ENCODE assay signal across 8 mouse cellular contexts in the genomic region with DNA sequence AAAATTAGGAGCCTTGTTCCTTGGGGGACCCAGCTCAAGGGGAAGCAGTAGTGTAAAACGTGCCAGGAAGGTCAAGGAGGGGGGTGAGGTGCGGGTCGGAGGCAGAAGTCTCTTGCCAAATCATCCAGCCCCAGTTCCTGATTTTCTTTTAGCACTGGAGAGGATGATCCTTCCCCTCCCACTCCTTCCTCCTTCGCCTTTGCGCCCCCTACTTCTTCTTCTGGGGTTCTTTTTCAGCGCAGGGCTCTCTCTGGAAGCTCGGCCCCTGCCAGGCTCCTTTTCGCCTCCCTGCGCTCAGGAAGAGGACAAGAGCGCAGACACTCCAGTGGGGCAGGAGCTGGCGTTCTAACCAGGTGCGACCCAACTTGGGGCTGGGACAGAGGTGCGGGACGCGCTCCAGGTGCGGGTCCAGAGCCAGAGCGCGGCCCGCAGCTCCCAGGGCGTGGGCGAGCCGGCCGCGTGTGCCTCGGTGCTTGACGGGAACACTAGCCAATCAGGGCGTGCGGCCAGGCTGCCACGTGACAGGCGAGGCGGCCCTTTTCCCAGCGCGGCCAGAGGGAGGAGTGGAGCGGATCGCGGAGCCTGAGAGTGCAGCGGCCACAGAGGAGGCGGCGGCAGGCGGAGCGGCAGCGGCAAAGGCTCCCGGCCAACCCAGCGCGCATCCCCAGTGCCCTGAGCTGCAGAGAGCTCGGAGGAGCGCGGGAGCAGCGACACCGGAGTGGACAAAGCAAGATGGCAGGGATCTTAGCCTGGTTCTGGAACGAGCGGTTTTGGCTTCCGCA. TPM values are rescaled to one million over a fixed set of nuclear protein-coding genes. Genes with fewer than 3 reads are reported as not detected.
DNase-seq lines count a peak whose midpoint lies in the region; ATAC-seq and TF ChIP-seq lines count a peak whose summit lies in the region.

Gene Cers6 (plus strand): TSS at position 538 of the 782 bp plus-strand sequence.

- H3K27ac ChIP-seq in gastrocnemius, adult 2 months, result peak within 1 kb of the TSS; percentile 69
- H3K27ac ChIP-seq in hindbrain, embryonic 16.5 days (ENCODE audit: low read depth, low read length), result peak within 1 kb of the TSS; percentile 92

- peak within 1 kb of the TSS; percentile 86 for H3K4me2 ChIP-seq in hindbrain, embryonic 16.5 days (ENCODE audit: low read length)

- peak; percentile 75 for DNase-seq in WW6 (ENCODE audit: low read depth, low spot score)
- DNase-seq in cerebellum, postnatal 25 days, result peak; percentile 99
- peak; percentile 98 for DNase-seq in gastrocnemius, adult 2 months
- DNase-seq in left cerebral cortex, adult 18-20 months (ENCODE audit: low spot score in 2 of 2), result peak; percentile 99
- DNase-seq in lung, postnatal 4 days, result peak; percentile 97
- DNase-seq in retina, postnatal 1 day, result peak; percentile 97
- DNase-seq in thymus, postnatal 4 days, result peak; percentile 88

- ATAC-seq in hindbrain, embryonic 16.5 days, result peak; percentile 98

- peak; percentile 17; the same call in 1 of the 2 replicates for TF ChIP-seq CTCF in gastrocnemius, adult 2 months (IDR thresholded peaks at IDR 0.05)

- no peaks in the 10 kb centered on the region for H3K36me3 ChIP-seq in hindbrain, embryonic 16.5 days (ENCODE audit: control insufficient read depth, insufficient read depth, low read length)

- no peaks in the 10 kb centered on the region for H3K9me3 ChIP-seq in hindbrain, embryonic 16.5 days (ENCODE audit: control insufficient read depth, low read length)

- H3K9ac ChIP-seq in hindbrain, embryonic 16.5 days (ENCODE audit: low read depth, low read length), result peak within 1 kb of the TSS; percentile 85

- H3K27me3 ChIP-seq in hindbrain, embryonic 16.5 days (replicated peaks; ENCODE audit: control insufficient read depth, insufficient read depth, low read length), result no peaks in the 10 kb centered on the region

- peak within 1 kb of the TSS; percentile 76 for H3K4me3 ChIP-seq in gastrocnemius, adult 2 months
- peak within 1 kb of the TSS; percentile 71 for H3K4me3 ChIP-seq in hindbrain, embryonic 16.5 days (ENCODE audit: low read length)

- intact Hi-C loops in gastrocnemius, adult 2 months (cut with DNase I), result no loop called here

- H3K4me1 ChIP-seq in hindbrain, embryonic 16.5 days (ENCODE audit: control insufficient read depth, insufficient read depth, low read depth, low read length), result peaks cover 6% of the 10 kb centered on the region

- under 1% methylated on average over 52 of the region's 53 CpGs for WGBS in hindbrain, embryonic 16.5 days

RNA-seq across cellular contexts. Expression of gene Cers6, which starts in this region (rescaled TPM):
- 1 to 10 TPM in 1 of 2 experiments, under 1 TPM in 1; 0.59 to 1.6 TPM for total RNA-seq in gastrocnemius, adult 2 months (2021)
- 45.0 and 54.7 TPM in 2 replicates for polyA plus RNA-seq in hindbrain, embryonic 16.5 days (2015; fragmentation: Nextera tagmentation; extraction: Ambion mirVana)
- 10 to 100 TPM; 64.6 to 74.1 TPM for total RNA-seq in left cerebral cortex, adult 18-20 months (2021)

Comparison
In these comparisons a context has a peak if more than half of its experiments do, and no peak if none do; other contexts are left out.
1. Peak in every context shown above with its lines: DNase-seq, ATAC-seq, H3K4me3 ChIP-seq and H3K27ac ChIP-seq.
2. RNA of gene Cers6 (total RNA-seq): 64.6 to 74.1 TPM in left cerebral cortex, adult 18-20 months; 0.59 to 1.6 TPM in gastrocnemius, adult 2 months; every median in the first group is over 10 times any median in the second.